Mouse (Mus musculus) midbrain, embryonic 10.5 days (tissue): ENCODE data around the gene Ndufa12. TPM values are rescaled to one million over a fixed set of nuclear protein-coding genes. Genes with fewer than 3 reads are reported as not detected.

Source experiments
- polyA plus RNA-seq: library from polyadenylated mRNA; unstranded; fragments of >200 nt; fragmentation: Nextera tagmentation; extraction: Ambion mirVana; gene quantifications from 2 replicates; pipeline ENCODE4 v1.2.1, GENCODE M21; 2016

Gene Ndufa12
- polyA plus RNA-seq, 1 experiment from 2014 or later, result 607 TPM

Other genes with a start within 250 kb of the Ndufa12 start
- 29.6 and 36.0 TPM in 2 replicates for gene Vezt, start 162.9 kb upstream of the Ndufa12 start, polyA plus RNA-seq
- gene Fgd6, start 162.7 kb upstream of the Ndufa12 start, polyA plus RNA-seq, result 4.5 TPM in 2 replicates
- gene Nr2c1, start 50.7 kb upstream of the Ndufa12 start, polyA plus RNA-seq, result 12.3 and 12.6 TPM in 2 replicates
- gene Gm4792, start 100.0 kb downstream of the Ndufa12 start, polyA plus RNA-seq, result 0.17 TPM in 1 of 2 replicates, not detected in the other
- gene Tmcc3, start 113.2 kb downstream of the Ndufa12 start, polyA plus RNA-seq, result 2.9 and 3.0 TPM in 2 replicates